Mouse (Mus musculus): ENCODE results near the gene Scyl3. TPM values are rescaled to one million over a fixed set of nuclear protein-coding genes. Genes with fewer than 3 reads are reported as not detected.

Scyl3 gene
- polyA plus RNA-seq (2017; shearing (Covaris generic)), result 36.5 TPM

DNA sequence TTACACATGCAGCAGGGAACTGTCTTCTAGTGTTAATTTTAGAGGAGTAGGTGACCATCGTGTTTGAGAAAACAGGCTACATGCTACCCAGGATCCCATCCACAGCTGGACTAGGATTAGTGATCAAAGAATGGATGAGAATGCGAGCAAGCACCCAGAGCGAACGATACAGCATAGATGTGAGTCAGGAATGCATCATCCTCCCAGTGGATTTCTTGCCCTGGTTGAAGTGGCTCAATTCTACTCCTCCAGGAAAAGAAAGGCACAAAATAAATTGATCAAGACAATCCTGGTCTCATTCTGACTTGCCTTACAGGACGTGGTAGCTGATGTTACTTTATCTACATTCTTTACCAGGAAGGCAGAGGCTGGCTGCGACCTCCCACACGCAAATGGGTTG, at the start of gene Scyl3:
Scyl3 (plus strand) TSS at position 255 of the 400 bp plus-strand sequence.

DNA sequence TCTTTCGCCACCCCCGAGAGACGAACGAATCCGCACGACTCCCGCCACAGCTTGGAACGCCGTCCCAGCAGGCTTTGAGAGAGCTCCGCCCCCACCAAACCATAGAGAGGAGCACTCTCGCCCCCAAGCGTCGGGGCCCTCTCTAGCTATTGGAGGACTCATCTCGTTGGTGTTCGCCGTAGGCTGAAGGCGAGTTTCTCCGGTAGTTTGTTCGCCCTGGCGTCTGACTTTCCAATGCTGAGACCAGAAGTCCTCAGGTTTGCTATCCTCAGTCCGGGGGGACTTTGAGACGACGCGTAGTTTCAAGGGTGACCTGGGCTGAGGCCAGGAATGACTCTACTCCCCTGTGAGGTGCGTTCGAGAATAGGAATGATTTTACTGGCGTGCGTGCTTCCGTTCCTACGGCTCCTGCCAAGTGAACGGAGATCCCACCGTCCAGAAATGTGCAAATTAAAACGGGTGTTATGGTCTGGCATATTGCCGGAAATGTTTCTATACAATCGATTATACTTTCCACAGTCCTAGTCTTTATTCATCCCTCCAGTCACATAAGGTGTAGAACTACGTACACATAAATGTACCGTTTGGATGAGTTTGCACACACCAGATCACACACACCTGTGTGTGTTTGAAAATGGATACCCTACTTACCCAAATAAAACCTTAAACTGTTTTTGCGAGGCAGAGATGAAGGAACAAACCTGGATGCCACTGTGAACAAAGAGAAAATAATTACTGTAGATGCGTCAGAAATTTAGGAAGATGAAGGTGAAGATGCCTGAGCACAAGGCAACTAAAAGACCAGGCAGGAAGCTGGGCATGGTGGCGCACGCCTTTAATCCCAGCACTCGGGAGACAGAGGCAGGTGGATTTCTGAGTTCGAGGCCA, 66.1 kb downstream of the Scyl3 start, which contains the start of the genes BC055324 and Mettl18:
BC055324 (minus strand) TSS at position 76 of the 888 bp plus-strand sequence.
Mettl18 (plus strand) TSS at position 169 of the 888 bp plus-strand sequence.

Other genes with a start within 250 kb of the Scyl3 start
- not detected for gene Mettl11b, start 203.9 kb upstream of the Scyl3 start, polyA plus RNA-seq (2017; shearing (Covaris generic))
- 3.7 TPM for gene Kifap3, start 149.5 kb upstream of the Scyl3 start, polyA plus RNA-seq (2017; shearing (Covaris generic))
- 4.9 TPM for gene BC055324, start 65.7 kb downstream of the Scyl3 start, polyA plus RNA-seq (2017; shearing (Covaris generic))
- gene Mettl18, start 65.8 kb downstream of the Scyl3 start, polyA plus RNA-seq (2017; shearing (Covaris generic)), result 4.7 TPM
- gene Sele, start 119.1 kb downstream of the Scyl3 start, polyA plus RNA-seq (2017; shearing (Covaris generic)), result not detected
- gene Sell, start 132.9 kb downstream of the Scyl3 start, polyA plus RNA-seq (2017; shearing (Covaris generic)), result 14.6 TPM
- gene Selp, start 186.2 kb downstream of the Scyl3 start, polyA plus RNA-seq (2017; shearing (Covaris generic)), result not detected
- gene F5, start 222.7 kb downstream of the Scyl3 start, polyA plus RNA-seq (2017; shearing (Covaris generic)), result not detected